Mouse (Mus musculus) limb, embryonic 11.5 days (tissue): ENCODE measurements around the gene Fkbp2. TPM values are rescaled to one million over a fixed set of nuclear protein-coding genes. Genes with fewer than 3 reads are reported as not detected.

Experiments
- ATAC-seq: fragments of 200-750 bp; cut with Nextera tagmentation; 2 replicates; pipeline ENCODE4 v1.8.0; 2017; ENCODE audit warnings: low read depth; ENCODE audit not compliant: insufficient number of reproducible peaks, low FRiP score, low TSS enrichment
- DNase-seq: peaks from one replicate; pipeline ENCODE4 v3.0.0-alpha.2; 2015; ENCODE audit warnings: low spot score
- H3K27ac ChIP-seq: fragments of 300-500 bp; sonication (generic); replicated peaks from 2 replicates; pipeline ENCODE4 v1.5.1; 2014; ENCODE audit warnings: low read depth, mild to moderate bottlenecking, low read length
- H3K27me3 ChIP-seq: fragments of 300-500 bp; sonication (generic); 2 replicates; pipeline ENCODE4 v1.6.1; 2014; ENCODE audit warnings: mild to moderate bottlenecking, low read length, mixed read lengths; ENCODE audit not compliant: control insufficient read depth, insufficient read depth
- H3K36me3 ChIP-seq: fragments of 300-500 bp; sonication (generic); 2 replicates; pipeline ENCODE4 v1.6.1; 2014; ENCODE audit warnings: mild to moderate bottlenecking, low read length, moderate library complexity, mixed read lengths; ENCODE audit not compliant: control insufficient read depth, insufficient read depth
- H3K4me1 ChIP-seq: fragments of 300-500 bp; sonication (generic); 2 replicates; pipeline ENCODE4 v1.6.1; 2014; ENCODE audit warnings: low read length, mixed read lengths; ENCODE audit not compliant: control insufficient read depth, insufficient read depth
- H3K4me2 ChIP-seq: fragments of 300-500 bp; sonication (generic); 2 replicates; pipeline ENCODE4 v1.6.1; 2014; ENCODE audit warnings: low read depth, mild to moderate bottlenecking, moderate library complexity; ENCODE audit not compliant: severe bottlenecking
- H3K4me3 ChIP-seq: fragments of 300-500 bp; sonication (generic); 2 replicates; pipeline ENCODE4 v1.5.1; 2014; ENCODE audit warnings: low read depth, low read length
- H3K9ac ChIP-seq: fragments of 300-500 bp; sonication (generic); 2 replicates; pipeline ENCODE4 v1.6.1; 2014; ENCODE audit warnings: mild to moderate bottlenecking, low read length
- H3K9me3 ChIP-seq: fragments of 300-500 bp; sonication (generic); 2 replicates; pipeline ENCODE4 v1.6.1; 2016; ENCODE audit warnings: low read length; ENCODE audit not compliant: control insufficient read depth
- WGBS: fragments of 180-500 bp; shearing (Covaris S2); extraction: QIAGEN DNeasy Blood & Tissue Kit; methylation state at CpG from one replicate; pipeline ENCODE4 v1.1.7; 2014; 5-methylcytosine and 5-hydroxymethylcytosine counted together
- polyA plus RNA-seq: library from polyadenylated mRNA; unstranded; fragments of >200 nt; fragmentation: Nextera tagmentation; extraction: Ambion mirVana; gene quantifications from 2 replicates; pipeline ENCODE4 v1.2.1, GENCODE M21; 2014

Gene Fkbp2
- polyA plus RNA-seq, 1 experiment from 2014 or later = 70.9 TPM

DNA sequence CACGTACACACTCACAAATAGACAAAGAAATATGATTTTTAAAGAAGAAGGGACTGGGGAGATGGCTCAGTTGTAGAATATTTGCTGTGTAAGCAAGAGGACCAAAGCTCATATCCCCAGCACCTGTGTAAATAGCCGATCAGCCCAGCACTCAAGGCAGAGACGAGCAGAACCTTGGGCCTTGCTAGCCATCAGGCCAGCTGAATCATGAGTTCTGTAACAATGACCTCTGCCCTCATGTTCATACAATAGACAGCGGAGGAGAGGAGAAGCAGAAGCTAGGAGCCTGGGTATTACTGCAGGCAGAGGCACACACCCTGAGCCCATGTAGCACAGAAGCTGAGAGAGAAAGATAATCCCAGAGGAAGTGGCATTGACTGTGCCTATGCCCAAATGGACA lies 32.1 kb upstream of the Fkbp2 start:
- Histone ChIP-seq H3K4me1 (no peaks in the 10 kb centered on the region), H3K36me3 (peaks cover 4% of the 10 kb centered on the region), H3K27ac (no peak overlapping the region), H3K9me3 (no peaks in the 10 kb centered on the region), H3K4me3 (no peak overlapping the region), H3K9ac (no peak overlapping the region), H3K4me2 (no peak overlapping the region), H3K27me3 (no peaks in the 10 kb centered on the region)
- DNase-seq = no peak
- ATAC-seq = no peak
- 83% methylated on average over 4 of the region's 4 CpGs for WGBS

DNA sequence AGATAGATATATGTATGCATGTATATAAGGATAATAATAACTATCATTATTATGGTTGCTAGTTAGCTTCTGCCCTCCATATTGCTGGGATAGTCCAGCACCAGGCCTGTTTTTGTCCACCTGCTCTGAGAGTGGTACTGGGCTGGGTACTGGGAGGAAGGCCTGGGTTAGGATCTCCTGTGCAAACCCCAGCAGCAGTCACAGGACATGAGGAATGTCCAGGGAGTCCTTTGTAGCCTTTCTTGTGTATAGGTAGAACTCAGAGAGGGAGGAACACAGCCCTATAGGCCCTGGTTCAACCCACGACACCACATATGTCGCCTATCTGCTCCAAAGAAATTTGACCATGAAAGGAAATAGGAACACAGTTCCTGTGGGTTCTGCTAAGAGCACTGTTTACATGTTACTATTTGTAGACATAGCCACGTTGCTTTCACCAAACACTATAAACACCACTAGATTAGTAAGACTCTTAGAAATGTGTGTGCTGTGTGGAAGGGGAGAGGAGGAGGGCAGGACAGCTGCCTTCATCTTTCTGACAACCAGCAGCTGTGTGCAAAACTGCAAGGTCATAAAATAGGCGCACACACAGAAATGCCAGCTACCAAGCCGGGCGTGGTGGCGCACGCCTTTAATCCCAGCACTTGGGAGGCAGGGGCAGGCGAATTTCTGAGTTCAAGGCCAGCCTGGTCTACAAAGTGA lies 26.7 kb upstream of the Fkbp2 start:
- 88% methylated on average over 8 of the region's 9 CpGs for WGBS

DNA sequence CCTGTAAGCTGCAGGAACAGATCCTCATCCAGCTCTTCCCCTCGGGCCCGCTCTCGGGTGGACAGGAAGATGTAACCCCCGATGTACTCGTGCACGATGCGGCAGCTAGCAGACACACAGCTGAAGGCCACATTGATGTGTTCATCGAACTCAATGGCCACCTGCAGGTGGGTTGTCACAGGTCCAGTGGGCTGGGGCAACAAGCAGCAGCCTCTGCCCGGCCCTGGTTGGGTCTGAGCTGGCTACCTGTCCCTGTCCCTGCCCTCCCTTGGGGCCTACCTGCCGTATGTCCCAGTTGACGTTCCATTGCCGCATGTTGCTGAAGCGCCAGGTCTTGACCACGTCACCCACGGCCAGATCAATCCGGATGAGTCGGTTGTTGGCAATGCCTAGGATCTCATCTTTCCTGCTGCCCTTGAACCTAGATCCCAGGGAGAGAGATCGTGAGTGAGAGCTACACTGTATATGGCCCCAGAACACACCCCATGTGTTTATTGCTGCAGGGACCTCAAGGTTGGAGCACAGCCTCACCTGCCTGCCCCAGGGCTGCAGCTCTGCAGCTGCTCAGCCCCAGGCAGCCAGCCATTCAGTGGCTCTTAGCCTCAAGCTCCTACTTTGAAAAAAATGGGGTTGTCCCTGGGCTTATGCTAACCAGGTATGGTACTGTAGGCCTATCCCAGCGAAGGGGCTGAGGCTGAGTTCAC lies 19.2 kb upstream of the Fkbp2 start:
- WGBS = 93% methylated on average over 19 of the region's 19 CpGs
- H3K4me2 ChIP-seq = no peak overlapping the region
- no peak overlapping the region for H3K9ac ChIP-seq
- no peaks in the 10 kb centered on the region for H3K9me3 ChIP-seq
- peaks cover 16% of the 10 kb centered on the region for H3K4me1 ChIP-seq
- H3K4me3 ChIP-seq = no peak overlapping the region
- no peaks in the 10 kb centered on the region for H3K27me3 ChIP-seq
- DNase-seq (no peak), ATAC-seq (no peak)
- no peak overlapping the region for H3K27ac ChIP-seq
- H3K36me3 ChIP-seq = peaks cover 12% of the 10 kb centered on the region

More for the DNA sequence above, 26.7 kb upstream of the Fkbp2 start:
- H3K27ac ChIP-seq = no peak overlapping the region
- no peaks in the 10 kb centered on the region for H3K36me3 ChIP-seq
- no peak overlapping the region for H3K4me2 ChIP-seq
- H3K4me1 ChIP-seq = no peaks in the 10 kb centered on the region
- DNase-seq (no peak), ATAC-seq (no peak)
- no peaks in the 10 kb centered on the region for H3K27me3 ChIP-seq
- no peaks in the 10 kb centered on the region for H3K9me3 ChIP-seq
- no peak overlapping the region for H3K9ac ChIP-seq
- H3K4me3 ChIP-seq = no peak overlapping the region

DNA sequence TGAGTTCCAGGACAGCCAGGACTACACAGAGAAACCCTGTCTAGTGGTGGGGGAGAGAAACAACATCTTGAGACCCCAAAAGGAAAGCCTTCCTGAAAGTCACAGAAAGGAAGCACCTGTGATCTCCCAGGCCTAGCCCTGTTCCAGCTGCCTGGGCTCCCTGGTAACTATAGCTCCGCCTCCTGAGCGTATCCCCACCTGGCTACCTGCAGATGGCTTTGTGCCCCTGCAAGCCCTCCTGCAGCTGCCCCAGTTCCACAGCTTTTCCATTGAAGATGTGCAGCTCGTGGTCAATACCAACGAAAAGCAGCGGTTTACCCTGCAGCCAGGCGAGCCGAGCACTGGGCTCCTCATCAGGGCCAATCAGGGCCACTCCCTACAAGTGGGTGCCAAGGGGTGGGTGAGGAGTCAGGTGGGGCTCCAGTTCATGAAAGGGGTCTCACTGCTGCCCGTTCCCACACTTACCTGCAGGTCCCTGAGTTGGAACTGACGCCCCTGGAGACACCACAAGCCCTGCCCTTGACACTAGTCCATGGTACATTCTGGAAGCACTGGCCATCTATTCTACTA lies 17.5 kb upstream of the Fkbp2 start:
- Histone ChIP-seq H3K9ac (no peak overlapping the region), H3K36me3 (peaks cover 12% of the 10 kb centered on the region), H3K9me3 (no peaks in the 10 kb centered on the region), H3K27ac (no peak overlapping the region), H3K4me3 (no peak overlapping the region), H3K4me1 (peaks cover 16% of the 10 kb centered on the region), H3K4me2 (no peak overlapping the region), H3K27me3 (no peaks in the 10 kb centered on the region)
- no peak for ATAC-seq
- WGBS = 82% methylated on average over 9 of the region's 9 CpGs
- no peak for DNase-seq

DNA sequence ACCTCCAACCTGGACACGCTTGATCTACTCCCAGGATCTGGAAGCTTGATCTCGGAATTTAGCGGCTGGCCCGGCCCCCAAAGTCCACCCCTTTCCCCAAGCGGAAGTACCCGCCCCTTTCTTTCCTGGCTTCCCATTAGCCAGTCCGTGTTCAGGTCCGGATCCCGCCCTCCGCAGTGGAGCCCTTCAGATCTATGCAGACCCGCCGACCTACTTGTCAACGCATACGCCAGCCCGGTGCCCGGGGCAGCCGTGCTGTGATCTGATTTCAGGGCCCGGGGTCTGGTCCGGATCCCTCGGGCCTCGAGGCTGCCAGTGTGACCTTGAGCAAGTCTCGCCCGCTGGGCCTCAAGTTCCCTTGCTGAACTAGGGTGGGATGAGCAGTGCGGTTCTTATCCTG lies 15.7 kb upstream of the Fkbp2 start, which contains the start of the genes Nudt22 and Trpt1:
TSS of gene Nudt22 (minus strand) at position 112 of the 400 bp plus-strand sequence.
TSS of gene Trpt1 (plus strand) at position 126 of the 400 bp plus-strand sequence.
- H3K9me3 ChIP-seq = no peaks in the 10 kb centered on the region
- H3K4me3 ChIP-seq = peak within 1 kb of the TSS; percentile 52
- peak within 1 kb of the TSS; percentile 82 for H3K4me2 ChIP-seq
- peaks cover 20% of the 10 kb centered on the region for H3K4me1 ChIP-seq
- peak within 1 kb of the TSS; percentile 33; the same call in 1 of the 2 replicates for H3K27ac ChIP-seq
- H3K9ac ChIP-seq = peak within 1 kb of the TSS; percentile 72
- peaks cover 10% of the 10 kb centered on the region for H3K36me3 ChIP-seq
- ATAC-seq (peak; percentile 61; the same call in 1 of the 2 replicates), DNase-seq (peak; percentile 90)
- WGBS = under 1% methylated on average over 24 of the region's 24 CpGs
- no peaks in the 10 kb centered on the region for H3K27me3 ChIP-seq

DNA sequence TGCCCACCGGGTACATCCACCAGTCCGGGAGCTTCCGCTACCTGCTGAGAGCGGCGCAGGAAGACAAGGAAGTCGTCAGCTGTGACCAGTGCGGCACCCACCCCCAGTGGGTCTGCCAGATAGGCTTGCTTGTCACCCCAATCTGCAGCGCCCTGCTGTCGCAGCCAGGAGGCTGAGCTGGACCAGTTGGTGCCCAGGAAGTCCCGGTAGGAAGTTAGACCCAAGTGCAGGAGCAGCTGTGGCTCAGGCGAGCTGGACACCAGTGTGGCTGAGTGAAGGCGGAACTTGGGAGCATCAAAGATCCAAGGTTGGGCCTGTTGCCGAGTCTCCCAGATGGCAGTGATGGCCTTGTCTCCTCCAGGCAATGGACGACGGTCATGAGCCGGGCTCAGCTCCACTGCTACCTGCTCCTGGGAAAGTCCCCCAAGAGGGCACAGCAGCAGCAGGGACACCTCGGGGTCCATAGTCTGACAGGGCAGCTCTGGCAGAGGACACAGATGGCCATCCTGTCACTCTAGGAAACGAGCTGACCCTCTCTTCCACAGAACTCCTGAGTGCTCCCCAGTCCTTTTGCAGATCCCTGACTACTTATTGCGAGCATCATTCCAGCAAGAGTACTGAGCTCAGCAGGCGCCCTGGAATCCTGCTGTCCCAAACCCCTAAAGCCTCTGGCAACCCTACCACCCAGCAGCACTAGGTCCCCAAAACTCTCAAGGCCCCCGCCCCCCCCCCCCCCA lies 15.1 kb upstream of the Fkbp2 start:
- peak overlapping the region; percentile 55 for H3K9ac ChIP-seq
- peak overlapping the region; percentile 52 for H3K4me3 ChIP-seq
- ATAC-seq (no peak), DNase-seq (no peak)
- no peaks in the 10 kb centered on the region for H3K9me3 ChIP-seq
- peak overlapping the region; percentile 82 for H3K4me2 ChIP-seq
- peaks cover 20% of the 10 kb centered on the region for H3K4me1 ChIP-seq
- H3K36me3 ChIP-seq = peaks cover 10% of the 10 kb centered on the region
- no peaks in the 10 kb centered on the region for H3K27me3 ChIP-seq
- 49% methylated on average over 21 of the region's 21 CpGs for WGBS
- H3K27ac ChIP-seq = 0 out of 2 replicates have a peak overlapping the region, but pooled peaks have one; percentile 33

DNA sequence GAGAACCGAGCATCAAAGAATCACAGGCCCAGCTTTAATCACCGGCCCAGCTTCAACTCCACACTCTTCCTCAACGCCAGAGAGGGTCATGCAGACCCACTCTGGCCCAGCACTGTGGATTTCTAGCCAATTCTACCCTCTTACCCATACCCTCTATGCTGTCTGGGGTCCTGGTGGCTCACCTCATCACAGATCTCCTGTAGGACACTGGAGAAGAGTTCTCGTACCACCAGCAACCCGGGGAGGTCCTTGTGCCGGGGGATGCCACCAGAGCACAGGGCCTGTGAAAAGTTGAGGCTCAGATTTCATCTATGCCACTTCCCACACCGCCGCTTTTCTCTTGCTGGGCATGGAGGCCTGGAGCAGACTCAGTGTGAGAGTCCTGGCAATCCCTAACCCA lies 14.2 kb upstream of the Fkbp2 start:
- Histone ChIP-seq H3K4me3 (no peak overlapping the region), H3K4me2 (peak overlapping the region; percentile 2; the same call in 1 of the 2 replicates), H3K9ac (no peak overlapping the region), H3K9me3 (no peaks in the 10 kb centered on the region), H3K36me3 (peaks cover 10% of the 10 kb centered on the region), H3K27me3 (no peaks in the 10 kb centered on the region), H3K27ac (no peak overlapping the region), H3K4me1 (peaks cover 20% of the 10 kb centered on the region)
- WGBS = 78% methylated on average over 8 of the region's 8 CpGs
- ATAC-seq = no peak
- DNase-seq = no peak

DNA sequence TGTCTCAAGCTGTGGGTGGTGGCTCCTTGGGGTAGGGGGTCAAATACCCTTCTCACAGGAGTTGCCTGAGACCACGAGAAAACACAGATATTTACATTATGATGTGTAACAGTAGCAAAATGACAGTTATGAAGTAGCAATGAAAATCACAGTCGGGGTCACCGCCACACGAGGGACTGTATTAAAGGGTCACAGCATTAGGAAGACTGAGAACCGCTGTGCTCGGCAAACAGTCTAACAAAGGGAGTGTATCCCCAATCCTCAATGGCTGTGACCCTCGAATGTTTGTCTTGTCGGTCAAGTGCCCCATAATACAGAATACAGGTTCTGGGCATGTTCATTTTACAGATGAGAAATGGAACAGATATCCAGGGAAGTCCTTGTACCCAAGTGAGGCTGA lies 13.7 kb upstream of the Fkbp2 start:
- Histone ChIP-seq H3K4me2 (no peak overlapping the region), H3K27me3 (no peaks in the 10 kb centered on the region), H3K27ac (no peak overlapping the region), H3K9ac (no peak overlapping the region), H3K4me3 (no peak overlapping the region), H3K9me3 (no peaks in the 10 kb centered on the region), H3K36me3 (peaks cover 6% of the 10 kb centered on the region; the same call in 1 of the 2 replicates), H3K4me1 (peaks cover 20% of the 10 kb centered on the region)
- 90% methylated on average over 8 of the region's 8 CpGs for WGBS
- no peak for ATAC-seq
- no peak for DNase-seq
